Mouse (Mus musculus) kidney, embryonic 14.5 days (tissue): Measurements from ENCODE around the gene Mef2c. TPM values are rescaled to one million over a fixed set of nuclear protein-coding genes. Genes with fewer than 3 reads are reported as not detected.

Source experiments
- ATAC-seq: fragments of 200-750 bp; cut with Nextera tagmentation; 2 replicates; pipeline ENCODE4 v1.8.0; 2017; ENCODE audit warnings: moderate number of reproducible peaks, mild to moderate bottlenecking, moderate TSS enrichment, moderate library complexity; ENCODE audit not compliant: low FRiP score, low TSS enrichment
- H3K27ac ChIP-seq: fragments of 300-500 bp; sonication (generic); 2 replicates; pipeline ENCODE4 v1.5.1; 2014; ENCODE audit warnings: low read depth, mild to moderate bottlenecking, low read length, moderate library complexity, mixed read lengths
- H3K27me3 ChIP-seq: fragments of 300-500 bp; sonication (generic); 2 replicates; pipeline ENCODE4 v1.6.1; 2014; ENCODE audit warnings: mild to moderate bottlenecking, low read length; ENCODE audit not compliant: control insufficient read depth, insufficient read depth
- H3K36me3 ChIP-seq: fragments of 300-500 bp; sonication (generic); 2 replicates; pipeline ENCODE4 v1.6.1; 2014; ENCODE audit warnings: low read length, mixed read lengths; ENCODE audit not compliant: control insufficient read depth, insufficient read depth
- H3K4me1 ChIP-seq: fragments of 300-500 bp; sonication (generic); 2 replicates; pipeline ENCODE4 v1.6.1; 2014; ENCODE audit warnings: low read length, mixed read lengths; ENCODE audit not compliant: control insufficient read depth, insufficient read depth
- H3K4me2 ChIP-seq: fragments of 300-500 bp; sonication (generic); replicated peaks from 2 replicates; pipeline ENCODE4 v1.6.1; 2014; ENCODE audit warnings: low read depth, mild to moderate bottlenecking, low read length
- H3K4me3 ChIP-seq: fragments of 300-500 bp; sonication (generic); 2 replicates; pipeline ENCODE4 v1.5.1; 2014; ENCODE audit warnings: mild to moderate bottlenecking, low read length
- H3K9ac ChIP-seq: fragments of 300-500 bp; sonication (generic); 2 replicates; pipeline ENCODE4 v1.6.1; 2014; ENCODE audit warnings: low read depth, mild to moderate bottlenecking, low read length, moderate library complexity
- H3K9me3 ChIP-seq: fragments of 300-500 bp; sonication (generic); 2 replicates; pipeline ENCODE4 v1.6.1; 2016; ENCODE audit warnings: low read length; ENCODE audit not compliant: control insufficient read depth
- WGBS: fragments of 180-500 bp; shearing (Covaris S2); extraction: QIAGEN DNeasy Blood & Tissue Kit; methylation state at CpG from one replicate; pipeline ENCODE4 v1.1.7; 2014; 5-methylcytosine and 5-hydroxymethylcytosine counted together
- polyA plus RNA-seq: library from polyadenylated mRNA; unstranded; fragments of >200 nt; fragmentation: Nextera tagmentation; extraction: Ambion mirVana; gene quantifications from 2 replicates; pipeline ENCODE4 v1.2.1, GENCODE M21; 2014

The Mef2c gene
- polyA plus RNA-seq, 1 experiment from 2014 or later, result 54.8 TPM

- H3K4me2 ChIP-seq, result no peak overlapping the region
- H3K9ac ChIP-seq, result no peak overlapping the region
- no peak overlapping the region for H3K4me3 ChIP-seq
- no peaks in the 10 kb centered on the region for H3K9me3 ChIP-seq
- H3K4me1 ChIP-seq, result no peaks in the 10 kb centered on the region
- H3K27ac ChIP-seq, result no peak overlapping the region
- H3K27me3 ChIP-seq, result no peaks in the 10 kb centered on the region
- WGBS, result 93% methylated on average over 5 of the region's 5 CpGs
- H3K36me3 ChIP-seq, result no peaks in the 10 kb centered on the region
- no peak for ATAC-seq
Measured at GRCm38 (mm10) chr13:83590886-83591285, 87.1 kb downstream of the Mef2c start.

DNA sequence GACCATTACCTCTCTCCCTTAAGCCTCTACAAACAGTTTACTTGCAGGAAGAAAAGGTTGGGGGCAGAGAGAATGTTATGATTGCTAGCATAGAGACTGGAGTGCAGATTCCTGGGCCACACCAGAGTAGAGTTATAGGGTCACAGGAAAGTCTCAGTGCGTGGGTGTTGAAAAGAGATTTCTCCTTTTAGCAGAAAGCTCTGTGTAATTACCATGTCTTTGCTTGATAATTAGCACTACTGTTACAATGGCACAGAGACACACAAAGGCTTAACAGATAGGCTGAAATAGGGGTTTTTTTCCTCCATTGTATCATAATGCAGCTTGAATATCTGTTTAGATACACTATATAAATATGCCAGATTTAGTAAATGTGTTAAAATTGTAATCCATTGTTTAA, 91.6 kb downstream of the Mef2c start:
- H3K27ac ChIP-seq, result no peak overlapping the region
- no peaks in the 10 kb centered on the region for H3K9me3 ChIP-seq
- 56% methylated on average over 1 of the region's 1 CpGs for WGBS
- ATAC-seq, result no peak
- H3K4me1 ChIP-seq, result no peaks in the 10 kb centered on the region
- H3K4me3 ChIP-seq, result no peak overlapping the region
- H3K4me2 ChIP-seq, result no peak overlapping the region
- no peaks in the 10 kb centered on the region for H3K36me3 ChIP-seq
- no peaks in the 10 kb centered on the region for H3K27me3 ChIP-seq
- H3K9ac ChIP-seq, result no peak overlapping the region

DNA sequence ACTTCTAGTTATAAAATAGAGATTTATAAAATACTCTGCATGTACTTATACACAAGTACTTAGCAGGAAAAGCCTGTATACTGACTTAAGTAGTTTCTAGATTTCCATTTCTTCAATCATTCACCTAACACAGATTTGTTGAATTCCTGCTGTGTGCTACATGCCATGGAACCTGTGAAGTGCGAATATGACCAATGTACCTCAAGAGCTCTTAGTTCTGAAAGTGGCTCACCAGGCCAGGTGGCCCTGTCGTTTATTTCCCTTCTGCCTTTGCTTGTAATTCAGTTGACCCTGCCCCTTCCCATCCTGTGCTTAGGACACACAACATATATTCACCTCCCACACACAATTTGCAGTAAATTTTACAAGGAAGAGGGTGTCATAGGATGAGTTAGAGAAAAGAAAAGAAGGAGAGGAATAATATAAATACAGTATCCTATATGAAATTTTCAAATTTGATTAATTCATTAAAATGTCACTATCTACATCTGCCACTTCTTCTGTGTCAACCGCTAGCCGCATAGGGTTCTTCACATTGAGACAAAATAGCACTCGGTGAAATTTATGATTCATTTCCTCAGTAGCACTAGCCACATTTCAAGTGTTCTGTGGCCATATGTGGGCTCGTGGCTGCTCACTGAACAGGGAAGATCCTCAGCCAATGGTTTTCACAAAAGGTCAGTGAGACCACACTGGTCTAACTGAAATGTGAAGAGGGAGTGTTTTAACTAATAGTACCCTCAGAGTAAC, 93.3 kb downstream of the Mef2c start:
- Histone ChIP-seq H3K36me3 (no peaks in the 10 kb centered on the region), H3K27ac (no peak overlapping the region), H3K4me2 (no peak overlapping the region), H3K4me1 (no peaks in the 10 kb centered on the region), H3K4me3 (no peak overlapping the region), H3K27me3 (no peaks in the 10 kb centered on the region), H3K9ac (no peak overlapping the region), H3K9me3 (no peaks in the 10 kb centered on the region)
- ATAC-seq, result no peak
- 64% methylated on average over 6 of the region's 6 CpGs for WGBS

- Histone ChIP-seq H3K4me1 (no peaks in the 10 kb centered on the region), H3K27me3 (no peaks in the 10 kb centered on the region), H3K4me3 (no peak overlapping the region), H3K9ac (no peak overlapping the region), H3K9me3 (no peaks in the 10 kb centered on the region), H3K4me2 (no peak overlapping the region), H3K36me3 (no peaks in the 10 kb centered on the region), H3K27ac (no peak overlapping the region)
- WGBS, result 94% methylated on average over 3 of the region's 3 CpGs
- ATAC-seq, result no peak
Measured at GRCm38 (mm10) chr13:83597739-83598210, 93.9 kb downstream of the Mef2c start.

DNA sequence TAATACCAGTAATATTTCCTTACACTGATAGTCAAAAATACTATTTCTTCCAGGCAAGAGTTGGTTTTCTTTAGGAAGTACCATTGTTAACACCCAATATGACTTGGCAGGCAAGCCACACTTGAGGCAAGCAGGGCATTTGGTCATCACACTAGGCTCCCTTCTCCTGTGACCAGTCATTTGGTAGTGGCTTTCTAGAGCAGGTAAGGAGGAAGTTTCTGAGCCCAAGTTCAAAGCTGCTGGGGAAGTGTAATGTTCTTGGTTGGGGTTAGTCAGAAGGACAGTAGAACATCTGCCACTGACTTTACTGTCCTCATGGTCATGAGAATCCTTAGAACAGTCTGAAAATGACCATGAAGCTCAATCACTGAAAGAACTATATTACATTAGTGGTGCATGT, 96.5 kb downstream of the Mef2c start:
- no peak for ATAC-seq
- Histone ChIP-seq H3K27ac (no peak overlapping the region), H3K36me3 (no peaks in the 10 kb centered on the region), H3K9ac (no peak overlapping the region), H3K4me3 (no peak overlapping the region), H3K4me2 (no peak overlapping the region), H3K9me3 (no peaks in the 10 kb centered on the region), H3K4me1 (0 out of 2 replicates have a peak, but pooled peaks cover 5% of the 10 kb centered on the region), H3K27me3 (no peaks in the 10 kb centered on the region)

- Histone ChIP-seq H3K36me3 (no peaks in the 10 kb centered on the region), H3K4me1 (0 out of 2 replicates have a peak, but pooled peaks cover 5% of the 10 kb centered on the region), H3K4me2 (no peak overlapping the region), H3K27ac (no peak overlapping the region), H3K27me3 (no peaks in the 10 kb centered on the region), H3K4me3 (no peak overlapping the region), H3K9me3 (no peaks in the 10 kb centered on the region), H3K9ac (no peak overlapping the region)
- no peak for ATAC-seq
- WGBS, result 93% methylated on average over 4 of the region's 4 CpGs
Measured at GRCm38 (mm10) chr13:83601741-83602140, 97.9 kb downstream of the Mef2c start.

GRCm38 (mm10) chr13:83603373-83604265, 99.8 kb downstream of the Mef2c start:
- 58% methylated on average over 7 of the region's 7 CpGs for WGBS
- Histone ChIP-seq H3K4me3 (no peak overlapping the region), H3K9ac (no peak overlapping the region), H3K4me1 (0 out of 2 replicates have a peak, but pooled peaks cover 5% of the 10 kb centered on the region), H3K4me2 (no peak overlapping the region), H3K27ac (no peak overlapping the region), H3K9me3 (no peaks in the 10 kb centered on the region), H3K36me3 (no peaks in the 10 kb centered on the region), H3K27me3 (no peaks in the 10 kb centered on the region)
- ATAC-seq, result no peak; the same call in 1 of the 2 replicates

- H3K4me2 ChIP-seq, result no peak overlapping the region
- H3K27me3 ChIP-seq, result no peaks in the 10 kb centered on the region
- no peak overlapping the region for H3K27ac ChIP-seq
- H3K9me3 ChIP-seq, result no peaks in the 10 kb centered on the region
- WGBS, result 46% methylated on average over 3 of the region's 3 CpGs
- H3K4me3 ChIP-seq, result no peak overlapping the region
- no peaks in the 10 kb centered on the region for H3K36me3 ChIP-seq
- ATAC-seq, result no peak
- 0 out of 2 replicates have a peak, but pooled peaks cover 5% of the 10 kb centered on the region for H3K4me1 ChIP-seq
- no peak overlapping the region for H3K9ac ChIP-seq
Measured at GRCm38 (mm10) chr13:83604320-83604719, 100.5 kb downstream of the Mef2c start.

DNA sequence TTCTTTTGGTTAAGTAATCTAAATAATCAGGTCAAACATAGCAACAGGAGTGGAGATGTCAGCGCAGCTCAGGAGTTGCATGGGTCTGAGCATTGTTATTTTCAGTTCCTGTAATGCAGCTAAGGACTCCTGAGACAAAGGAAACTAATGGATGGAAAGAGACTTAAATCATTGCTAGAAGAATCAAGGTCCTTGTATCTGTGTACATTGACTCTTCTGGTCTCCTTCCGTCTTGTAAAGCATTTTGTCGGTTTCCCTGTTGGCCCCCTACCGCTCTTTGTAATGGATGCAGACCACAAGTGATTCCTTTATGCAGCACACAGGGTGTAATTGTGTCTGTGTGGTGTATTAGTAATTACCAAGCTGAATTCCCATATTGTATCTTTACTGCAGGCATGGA, 101.0 kb downstream of the Mef2c start:
- 72% methylated on average over 4 of the region's 4 CpGs for WGBS
- Histone ChIP-seq H3K4me1 (0 out of 2 replicates have a peak, but pooled peaks cover 5% of the 10 kb centered on the region), H3K4me2 (no peak overlapping the region), H3K9me3 (no peaks in the 10 kb centered on the region), H3K27me3 (no peaks in the 10 kb centered on the region), H3K9ac (no peak overlapping the region), H3K4me3 (no peak overlapping the region), H3K27ac (no peak overlapping the region), H3K36me3 (no peaks in the 10 kb centered on the region)
- no peak for ATAC-seq
